Mouse (Mus musculus): ENCODE measurements at regions not wholly inside any gene's neighbourhood (a gene's known extent, or its start where the extent isn't known, plus 50 kb on each side); places are given as distances from the start of the nearest gene placed in this dataset.

GRCm38 (mm10) chr13:90364518-90365027 lies 275.2 kb upstream of the Xrcc4 start:
- Histone ChIP-seq H3K4me1 (ENCODE audit: control insufficient read depth, insufficient read depth, low read length) (no peaks in the 10 kb centered on the region), H3K4me3 (replicated peaks; ENCODE audit: extremely low read depth, low read depth, low read length) (no peak overlapping the region)
- DNase-seq = no peak
- TF ChIP-seq POLR2A (IDR thresholded peaks at IDR 0.05; ENCODE audit: borderline replicate concordance, extremely low read depth, low read depth, low read length) (no peak), CTCF (IDR thresholded peaks at IDR 0.05; ENCODE audit: insufficient read depth, low read length) (no peak)
- WGBS = 76% methylated on average over 4 of the region's 4 CpGs

- WGBS = 25% methylated on average over 10 of the region's 10 CpGs
- Histone ChIP-seq H3K4me1 (ENCODE audit: control insufficient read depth, insufficient read depth, low read length) (no peaks in the 10 kb centered on the region), H3K4me3 (replicated peaks; ENCODE audit: extremely low read depth, low read depth, low read length) (peak overlapping the region; percentile 19)
- peak; percentile 18 for DNase-seq
- TF ChIP-seq POLR2A (IDR thresholded peaks at IDR 0.05; ENCODE audit: borderline replicate concordance, extremely low read depth, low read depth, low read length) (no peak), CTCF (IDR thresholded peaks at IDR 0.05; ENCODE audit: insufficient read depth, low read length) (no peak)
Observed at GRCm38 (mm10) chr13:90359861-90360601, 270.6 kb upstream of the Xrcc4 start.

- DNase-seq = no peak
- no peak overlapping the region for H3K4me3 ChIP-seq (replicated peaks; ENCODE audit: extremely low read depth, low read depth, low read length)
- H3K4me1 ChIP-seq (ENCODE audit: control insufficient read depth, insufficient read depth, low read length) = no peaks in the 10 kb centered on the region
- TF ChIP-seq POLR2A (IDR thresholded peaks at IDR 0.05; ENCODE audit: borderline replicate concordance, extremely low read depth, low read depth, low read length) = no peak
- WGBS = 88% methylated on average over 1 of the region's 1 CpGs
Observed at GRCm38 (mm10) chr13:90358149-90358548, 268.7 kb upstream of the Xrcc4 start.

- DNase-seq = no peak
- TF ChIP-seq CTCF (IDR thresholded peaks at IDR 0.05; ENCODE audit: insufficient read depth, low read length) (no peak), POLR2A (IDR thresholded peaks at IDR 0.05; ENCODE audit: borderline replicate concordance, extremely low read depth, low read depth, low read length) (no peak)
- H3K4me3 ChIP-seq (replicated peaks; ENCODE audit: extremely low read depth, low read depth, low read length) = no peak overlapping the region
- no peaks in the 10 kb centered on the region for H3K4me1 ChIP-seq (ENCODE audit: control insufficient read depth, insufficient read depth, low read length)
- WGBS = 96% methylated on average over 1 of the region's 1 CpGs
Observed at GRCm38 (mm10) chr13:90355602-90356001, 266.2 kb upstream of the Xrcc4 start.

GRCm38 (mm10) chr13:90342823-90343222 lies 253.4 kb upstream of the Xrcc4 start:
- no peak for TF ChIP-seq POLR2A (IDR thresholded peaks at IDR 0.05; ENCODE audit: borderline replicate concordance, extremely low read depth, low read depth, low read length)
- TF ChIP-seq CTCF (IDR thresholded peaks at IDR 0.05; ENCODE audit: insufficient read depth, low read length) = no peak
- Histone ChIP-seq H3K4me1 (ENCODE audit: control insufficient read depth, insufficient read depth, low read length) (no peaks in the 10 kb centered on the region), H3K4me3 (replicated peaks; ENCODE audit: extremely low read depth, low read depth, low read length) (no peak overlapping the region)
- 28% methylated on average over 4 of the region's 4 CpGs for WGBS
- DNase-seq = no peak

- no peak for TF ChIP-seq POLR2A (IDR thresholded peaks at IDR 0.05; ENCODE audit: borderline replicate concordance, extremely low read depth, low read depth, low read length)
- TF ChIP-seq CTCF (IDR thresholded peaks at IDR 0.05; ENCODE audit: insufficient read depth, low read length) = no peak
- H3K4me3 ChIP-seq (replicated peaks; ENCODE audit: extremely low read depth, low read depth, low read length) = no peak overlapping the region
- 60% methylated on average over 8 of the region's 8 CpGs for WGBS
- DNase-seq = no peak
- no peaks in the 10 kb centered on the region for H3K4me1 ChIP-seq (ENCODE audit: control insufficient read depth, insufficient read depth, low read length)
Observed at GRCm38 (mm10) chr13:90341597-90342212, 252.3 kb upstream of the Xrcc4 start.

GRCm38 (mm10) chr13:90340647-90341160 lies 251.3 kb upstream of the Xrcc4 start:
- no peak for TF ChIP-seq CTCF (IDR thresholded peaks at IDR 0.05; ENCODE audit: insufficient read depth, low read length)
- no peak for TF ChIP-seq POLR2A (IDR thresholded peaks at IDR 0.05; ENCODE audit: borderline replicate concordance, extremely low read depth, low read depth, low read length)
- H3K4me3 ChIP-seq (replicated peaks; ENCODE audit: extremely low read depth, low read depth, low read length) = no peak overlapping the region
- 61% methylated on average over 2 of the region's 2 CpGs for WGBS
- H3K4me1 ChIP-seq (ENCODE audit: control insufficient read depth, insufficient read depth, low read length) = no peaks in the 10 kb centered on the region
- DNase-seq = no peak

GRCm38 (mm10) chr13:90337591-90337990 lies 248.2 kb upstream of the Xrcc4 start:
- DNase-seq = no peak
- 93% methylated on average over 1 of the region's 1 CpGs for WGBS
- H3K4me1 ChIP-seq (ENCODE audit: control insufficient read depth, insufficient read depth, low read length) = no peaks in the 10 kb centered on the region
- TF ChIP-seq CTCF (IDR thresholded peaks at IDR 0.05; ENCODE audit: insufficient read depth, low read length) (no peak), POLR2A (IDR thresholded peaks at IDR 0.05; ENCODE audit: borderline replicate concordance, extremely low read depth, low read depth, low read length) (no peak)
- no peak overlapping the region for H3K4me3 ChIP-seq (replicated peaks; ENCODE audit: extremely low read depth, low read depth, low read length)

GRCm38 (mm10) chr13:90335741-90336037 lies 246.3 kb upstream of the Xrcc4 start:
- H3K4me1 ChIP-seq (ENCODE audit: control insufficient read depth, insufficient read depth, low read length) = no peaks in the 10 kb centered on the region
- TF ChIP-seq CTCF (IDR thresholded peaks at IDR 0.05; ENCODE audit: insufficient read depth, low read length) (no peak), POLR2A (IDR thresholded peaks at IDR 0.05; ENCODE audit: borderline replicate concordance, extremely low read depth, low read depth, low read length) (no peak)
- no peak overlapping the region for H3K4me3 ChIP-seq (replicated peaks; ENCODE audit: extremely low read depth, low read depth, low read length)
- WGBS = 72% methylated on average over 3 of the region's 3 CpGs
- DNase-seq = no peak

Data from lung, adult 2 months (tissue).